Mouse (Mus musculus) gonadal fat pad, adult 2 months (tissue): ENCODE measurements around the gene Mroh3. TPM values are rescaled to one million over a fixed set of nuclear protein-coding genes. Genes with fewer than 3 reads are reported as not detected.

Experiments used
- DNase-seq: peaks from one replicate; pipeline ENCODE4 v3.0.0-alpha.2; 2012; ENCODE audit warnings: low read depth
- polyA plus RNA-seq: library from polyadenylated mRNA; depleted of rRNA; stranded (reverse); fragments of >200 nt; gene quantifications from 2 replicates; pipeline ENCODE4 v1.2.3, GENCODE M21; 2012

Mroh3 gene
- polyA plus RNA-seq, 1 experiment = 0.70 TPM

GRCm38 (mm10) chr1:136156951-136157350, 55.7 kb downstream of the Mroh3 start:
- no peak for DNase-seq

GRCm38 (mm10) chr1:136156304-136156703, 56.3 kb downstream of the Mroh3 start:
- no peak for DNase-seq

- DNase-seq = no peak
Observed at GRCm38 (mm10) chr1:136151371-136151770, 61.3 kb downstream of the Mroh3 start.

GRCm38 (mm10) chr1:136149702-136150101, 62.9 kb downstream of the Mroh3 start:
- no peak for DNase-seq

- DNase-seq = no peak
Observed at GRCm38 (mm10) chr1:136143514-136143913, 69.1 kb downstream of the Mroh3 start.

- no peak for DNase-seq
Observed at GRCm38 (mm10) chr1:136142336-136142735, 70.3 kb downstream of the Mroh3 start.

- DNase-seq = no peak
Observed at GRCm38 (mm10) chr1:136141176-136141950, 71.3 kb downstream of the Mroh3 start.

GRCm38 (mm10) chr1:136139990-136140640, 72.5 kb downstream of the Mroh3 start:
- no peak for DNase-seq

- DNase-seq = no peak
Observed at GRCm38 (mm10) chr1:136138191-136138830, 74.3 kb downstream of the Mroh3 start.

- DNase-seq = no peak
Observed at GRCm38 (mm10) chr1:136137575-136137974, 75.1 kb downstream of the Mroh3 start.

GRCm38 (mm10) chr1:136137071-136137531, 75.5 kb downstream of the Mroh3 start:
- no peak for DNase-seq

- no peak for DNase-seq
Observed at GRCm38 (mm10) chr1:136136547-136136946, 76.1 kb downstream of the Mroh3 start.

- DNase-seq = no peak
Observed at GRCm38 (mm10) chr1:136135777-136136444, 76.7 kb downstream of the Mroh3 start.

- DNase-seq = no peak
Observed at GRCm38 (mm10) chr1:136135046-136135445, 77.6 kb downstream of the Mroh3 start.

- no peak for DNase-seq
Observed at GRCm38 (mm10) chr1:136134547-136134946, 78.1 kb downstream of the Mroh3 start.

GRCm38 (mm10) chr1:136133570-136134240, 78.9 kb downstream of the Mroh3 start:
- no peak for DNase-seq

- no peak for DNase-seq
Observed at GRCm38 (mm10) chr1:136132386-136133201, 80.0 kb downstream of the Mroh3 start.
